Mouse (Mus musculus) yolk sac, embryonic 10.5 days (tissue): ENCODE results near the gene Ccdc51.

ENCODE experiments used
- DNase-seq: peaks from one replicate; pipeline ENCODE4 v3.0.0-alpha.2; 2017; ENCODE audit warnings: low spot score

The Ccdc51 gene

DNA sequence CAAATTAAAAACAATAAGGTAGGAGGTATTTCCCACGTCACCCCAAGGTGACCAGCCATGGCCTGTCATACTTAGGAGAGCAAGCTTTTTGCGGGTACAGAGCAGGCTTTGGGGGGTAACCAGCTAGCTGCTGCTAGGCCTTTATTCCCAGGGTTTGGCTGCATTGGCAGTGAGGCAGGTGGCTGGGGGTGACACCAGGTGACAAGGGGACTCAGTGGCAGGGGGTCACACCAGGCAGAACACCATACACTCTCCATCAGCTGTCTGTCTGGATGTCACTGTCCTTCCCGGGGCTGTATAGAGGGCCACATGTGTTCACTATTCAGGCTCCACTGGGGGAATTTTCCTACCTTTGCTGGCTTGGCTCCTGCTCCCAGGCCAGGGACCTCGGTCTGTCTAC lies 25.4 kb upstream of the Ccdc51 start:
- DNase-seq: no peak

DNA sequence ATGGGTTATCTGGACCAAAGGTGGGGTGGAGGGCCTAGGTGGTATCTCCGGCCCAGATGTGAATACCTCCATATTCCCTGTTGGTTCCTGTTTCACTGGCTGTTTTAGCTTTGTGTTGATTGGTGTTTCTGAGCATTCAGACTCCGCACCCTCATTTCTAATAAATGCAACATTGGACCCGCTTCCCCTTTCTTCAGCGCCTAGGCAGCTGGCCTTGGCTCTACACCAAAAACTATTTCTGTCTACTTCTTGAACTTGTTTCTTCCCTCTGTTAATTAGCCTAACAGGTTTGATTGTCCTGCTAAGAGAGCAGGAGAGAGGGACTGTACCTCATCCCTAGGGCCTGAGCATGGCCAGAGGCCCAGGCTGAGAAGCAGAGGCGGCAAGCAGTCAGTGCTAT lies 24.8 kb upstream of the Ccdc51 start:
- no peak for DNase-seq

DNA sequence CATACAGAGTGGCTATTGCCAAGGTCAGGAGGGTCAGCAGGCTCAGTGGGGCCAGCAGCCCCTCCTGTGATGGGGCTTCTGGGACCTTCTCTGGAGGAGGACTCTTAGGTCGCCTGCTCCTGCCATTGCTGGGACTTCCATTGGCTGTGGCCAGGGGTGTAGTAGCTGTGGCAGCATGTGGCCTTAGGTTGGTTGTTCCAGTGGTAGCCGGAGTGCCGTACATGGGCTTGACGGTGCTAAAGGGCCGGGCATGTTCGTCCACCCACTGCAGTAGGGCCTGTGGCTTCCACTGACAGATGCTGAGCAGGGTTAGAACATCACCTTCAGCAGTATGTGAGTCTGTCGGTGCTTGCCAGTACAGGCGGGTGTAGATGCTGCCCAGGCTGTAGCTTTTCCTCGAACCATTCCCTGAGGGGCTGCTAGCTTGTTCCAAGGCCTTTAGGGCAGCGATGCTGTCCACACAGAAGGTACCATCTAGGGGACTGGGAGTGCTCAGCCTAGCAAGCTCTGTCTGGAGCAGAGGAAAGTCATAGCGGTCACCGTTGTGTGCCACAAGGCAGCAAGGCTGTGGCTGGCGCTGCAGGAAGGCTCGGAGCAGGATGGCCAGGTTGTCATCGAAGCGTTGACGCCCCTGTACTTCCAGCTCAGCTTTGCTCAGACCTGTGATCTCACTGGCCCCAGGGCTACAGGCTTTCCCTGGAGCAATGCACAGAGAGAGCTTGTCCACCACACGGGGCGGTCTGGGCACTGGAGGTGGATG lies 24.1 kb upstream of the Ccdc51 start:
- DNase-seq: no peak

DNA sequence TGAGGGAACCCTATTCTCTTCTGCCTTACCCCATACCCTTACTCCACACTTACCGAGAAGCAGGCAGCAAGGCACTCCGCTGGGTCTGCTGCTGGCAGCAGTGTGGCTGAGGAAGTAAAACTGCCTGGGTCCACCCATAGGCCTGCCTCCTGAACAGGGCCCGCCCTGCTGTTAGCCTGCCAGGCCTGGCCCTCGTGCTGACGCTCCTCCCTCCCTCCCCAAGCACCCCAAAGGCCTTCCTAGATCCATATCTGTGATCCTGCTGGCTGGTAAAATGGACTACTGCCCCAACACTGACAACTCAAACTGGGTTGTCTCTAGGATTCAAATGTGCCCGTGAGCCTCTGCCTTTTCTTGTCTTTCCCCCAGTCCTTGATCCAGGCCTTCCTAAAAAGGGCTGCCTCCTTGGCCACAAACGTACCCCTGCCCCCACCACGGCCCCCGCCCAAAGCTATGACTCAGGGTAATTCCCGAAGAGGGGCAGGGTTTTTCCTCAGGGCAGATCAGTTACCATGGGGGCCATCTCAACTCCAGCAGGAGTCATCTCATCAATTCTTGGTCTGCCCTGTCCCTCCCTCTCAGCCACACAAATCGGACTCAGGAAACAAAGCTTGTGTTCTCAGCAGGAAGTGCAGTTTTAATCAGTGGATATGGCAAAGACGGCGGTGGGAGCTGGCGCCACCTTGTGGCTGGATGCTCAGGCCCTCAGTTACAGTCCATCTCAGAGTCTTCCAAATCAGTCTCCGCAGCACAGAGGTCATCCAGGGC lies 23.0 kb upstream of the Ccdc51 start, which contains the start of gene Trex1:
TSS of gene Trex1 (minus strand) at position 599 of the 768 bp plus-strand sequence.
- DNase-seq: peak; percentile 84

DNA sequence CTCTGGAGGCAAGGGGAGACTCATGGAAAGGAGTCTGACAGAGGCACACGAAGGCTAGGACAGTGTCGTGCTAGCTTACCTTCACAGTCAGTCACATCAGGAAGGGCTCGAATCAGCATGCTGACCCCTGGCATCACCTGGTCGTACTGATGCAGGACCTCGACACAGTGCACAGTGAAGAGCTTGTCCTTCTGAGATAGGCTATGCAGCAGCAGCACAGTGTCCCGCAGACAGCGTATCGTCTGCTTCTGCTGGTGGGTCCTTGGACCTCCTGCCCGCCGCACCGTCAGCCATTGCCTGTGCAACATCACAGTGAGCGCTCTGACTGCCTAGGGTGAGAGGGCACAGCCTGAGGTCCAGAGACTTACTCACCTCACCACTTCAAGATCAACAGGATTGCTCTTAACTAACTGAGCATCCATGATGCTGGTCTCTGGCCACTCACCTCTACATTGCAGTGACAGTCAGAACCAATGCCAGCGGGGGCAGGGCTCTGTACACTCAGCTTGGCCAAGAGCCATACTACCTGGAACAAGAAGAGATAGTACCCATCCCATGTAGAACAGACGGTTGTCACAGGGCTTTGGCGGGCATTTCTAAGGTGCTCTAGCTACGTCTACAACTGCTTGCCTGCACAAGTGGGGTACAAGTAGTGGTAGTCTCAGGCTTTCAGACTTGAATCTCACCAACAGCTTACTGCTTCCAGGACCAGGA lies 22.0 kb upstream of the Ccdc51 start:
- DNase-seq: no peak

- DNase-seq: no peak
Observed at GRCm38 (mm10) chr9:109060898-109061295, 21.4 kb upstream of the Ccdc51 start.

DNA sequence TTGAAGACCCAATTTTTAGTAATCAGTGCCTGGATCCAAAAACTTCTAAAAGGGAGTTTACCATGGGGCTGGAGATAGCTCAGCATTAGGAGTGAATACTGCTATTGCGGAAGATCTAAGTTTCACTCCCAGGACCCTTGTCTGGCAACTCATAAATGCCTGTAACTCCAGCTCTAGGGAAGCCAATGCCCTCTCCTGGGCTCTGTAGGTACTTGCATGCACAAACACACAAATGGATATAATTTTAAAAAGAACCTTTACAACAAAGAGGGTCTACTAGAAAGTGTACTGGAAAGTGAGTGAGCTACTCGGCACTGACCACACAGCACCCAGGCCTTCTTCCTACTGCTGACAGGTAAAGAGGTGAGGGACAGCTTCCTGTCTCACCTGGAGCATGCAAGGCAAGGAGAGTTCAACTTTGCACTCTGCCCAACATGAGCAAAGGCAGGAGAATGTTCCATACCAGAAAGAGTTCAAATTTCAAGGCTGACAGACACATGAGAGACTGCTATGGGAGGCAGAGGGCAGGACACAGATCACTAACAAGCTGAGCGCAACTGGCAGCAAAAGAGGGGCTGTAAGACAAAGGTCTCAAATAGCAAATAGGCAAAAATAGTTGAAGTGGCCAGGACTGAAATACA lies 14.1 kb upstream of the Ccdc51 start:
- DNase-seq: peak; percentile 64

GRCm38 (mm10) chr9:109073661-109074573 lies 8.4 kb upstream of the Ccdc51 start, which contains the start of gene Atrip:
Atrip (minus strand) TSS chr9:109074124.
- DNase-seq: peak; percentile 89

DNA sequence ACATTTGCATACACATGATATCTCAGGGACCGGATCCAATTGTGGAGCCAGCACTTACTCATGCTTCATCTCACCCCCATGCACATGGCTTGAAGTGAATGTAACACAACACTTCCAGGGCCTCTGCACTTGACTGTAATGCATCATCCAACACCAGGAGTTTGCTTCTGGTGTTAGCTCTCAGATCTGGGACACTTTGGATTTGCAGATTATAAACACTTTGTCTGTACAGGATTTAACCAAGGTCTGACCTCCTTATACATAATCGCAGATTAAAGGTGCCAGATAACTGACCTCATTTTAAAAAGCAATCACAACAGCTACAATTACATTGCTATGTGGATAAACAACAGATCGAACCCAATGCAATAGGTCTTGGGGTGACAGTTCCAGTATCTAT lies 1.8 kb upstream of the Ccdc51 start:
- no peak for DNase-seq

DNA sequence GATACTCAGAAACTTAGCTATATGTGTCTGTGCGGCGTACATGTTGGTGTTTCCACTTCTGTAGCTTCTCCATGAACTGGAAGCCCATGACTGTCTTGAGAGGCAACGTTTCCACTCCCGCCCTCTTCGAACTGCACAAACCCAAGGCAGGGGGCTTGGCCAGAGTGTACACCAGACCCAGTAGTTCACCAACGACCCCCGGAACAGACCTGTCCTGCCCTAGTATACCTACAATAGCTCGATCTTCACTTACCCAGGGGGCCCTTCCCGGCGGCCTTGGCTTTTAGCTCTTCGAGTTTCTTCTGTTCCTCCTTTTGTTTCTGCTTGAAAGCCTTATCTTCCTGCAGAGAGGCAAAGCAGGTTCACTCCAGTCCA lies 557 bp upstream of the Ccdc51 start:
- no peak for DNase-seq

- DNase-seq: no peak
Observed at GRCm38 (mm10) chr9:109084922-109085321, 2.6 kb downstream of the Ccdc51 start.

GRCm38 (mm10) chr9:109087987-109088386 lies 5.7 kb downstream of the Ccdc51 start:
- DNase-seq: peak; percentile 37

- peak; percentile 28 for DNase-seq
Observed at GRCm38 (mm10) chr9:109090446-109090845, 8.2 kb downstream of the Ccdc51 start.

DNA sequence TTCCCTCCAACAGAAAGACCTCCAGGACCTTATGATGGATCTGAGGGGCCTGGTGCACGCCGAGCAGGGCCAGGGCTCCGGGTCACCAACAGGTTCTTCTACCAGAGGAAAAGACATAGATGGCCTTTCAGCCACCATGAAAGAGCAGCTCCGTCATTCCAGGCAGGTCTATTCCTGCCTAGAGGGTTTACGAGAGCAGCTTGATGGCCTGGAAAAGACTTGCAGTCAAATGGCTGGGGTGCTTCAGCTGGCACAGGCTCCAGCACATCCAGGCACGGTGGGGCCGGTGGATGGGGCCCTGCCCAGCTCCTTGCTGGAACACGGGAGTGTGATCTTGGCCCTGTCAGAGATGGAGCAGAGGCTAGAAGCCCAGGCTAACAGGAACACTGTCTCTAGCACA lies 9.5 kb downstream of the Ccdc51 start:
- no peak for DNase-seq

DNA sequence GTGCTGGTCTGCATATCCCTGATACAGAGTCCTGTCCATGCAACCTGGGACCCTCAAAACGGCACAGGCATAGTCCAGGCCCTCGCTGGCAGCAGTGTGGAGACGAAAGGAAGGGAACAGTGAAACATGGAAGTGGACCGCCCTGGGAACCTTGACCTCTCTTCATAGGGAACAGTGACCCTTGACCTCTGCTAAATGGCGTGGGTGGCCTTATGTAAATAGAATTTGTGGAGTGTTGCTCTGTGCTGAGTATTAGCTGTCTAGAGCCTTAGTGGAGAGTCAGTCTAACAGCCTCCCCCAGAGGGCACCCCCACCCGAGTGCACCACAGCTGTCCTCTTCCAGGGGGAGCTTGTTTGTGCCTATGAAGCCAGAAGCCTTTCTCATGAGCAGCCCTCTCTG lies 10.5 kb downstream of the Ccdc51 start:
- peak; percentile 77 for DNase-seq

DNA sequence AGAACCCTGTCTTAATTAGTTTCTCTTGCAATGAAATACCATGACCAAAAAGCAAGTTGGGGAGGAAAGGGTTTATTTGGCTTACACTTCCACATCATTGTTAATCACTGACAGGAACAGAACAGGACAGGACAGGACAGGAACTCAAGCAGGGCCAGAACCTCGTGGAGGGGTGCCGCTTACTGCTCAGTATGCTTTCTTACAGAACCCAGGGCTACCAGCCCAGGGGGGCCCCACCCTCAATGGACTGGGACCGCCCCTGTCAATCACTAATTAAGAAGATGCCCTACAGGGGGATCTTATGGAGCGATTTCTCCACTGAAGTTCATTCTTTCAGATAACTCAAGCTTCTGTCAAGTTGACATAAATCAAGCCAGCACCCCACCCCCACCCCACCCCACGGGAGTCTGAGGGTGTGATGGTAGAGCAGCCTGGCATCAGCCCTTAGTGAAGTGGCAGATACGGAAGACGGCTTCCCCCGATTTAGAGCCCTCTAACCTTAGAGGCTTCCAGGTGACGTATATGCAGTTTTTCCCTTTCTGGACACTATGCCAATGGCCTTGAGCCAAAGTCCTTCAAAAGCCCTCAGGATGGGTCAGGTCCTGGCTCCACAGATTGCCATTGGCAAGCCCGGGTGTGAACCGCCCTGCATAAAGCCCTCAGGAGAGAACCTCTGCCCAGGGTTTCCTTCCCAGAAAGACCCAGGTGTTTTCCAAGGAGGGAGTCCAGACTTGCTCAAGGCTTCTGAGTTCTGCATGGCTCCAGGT lies 11.7 kb downstream of the Ccdc51 start:
- peak; percentile 36 for DNase-seq

DNA sequence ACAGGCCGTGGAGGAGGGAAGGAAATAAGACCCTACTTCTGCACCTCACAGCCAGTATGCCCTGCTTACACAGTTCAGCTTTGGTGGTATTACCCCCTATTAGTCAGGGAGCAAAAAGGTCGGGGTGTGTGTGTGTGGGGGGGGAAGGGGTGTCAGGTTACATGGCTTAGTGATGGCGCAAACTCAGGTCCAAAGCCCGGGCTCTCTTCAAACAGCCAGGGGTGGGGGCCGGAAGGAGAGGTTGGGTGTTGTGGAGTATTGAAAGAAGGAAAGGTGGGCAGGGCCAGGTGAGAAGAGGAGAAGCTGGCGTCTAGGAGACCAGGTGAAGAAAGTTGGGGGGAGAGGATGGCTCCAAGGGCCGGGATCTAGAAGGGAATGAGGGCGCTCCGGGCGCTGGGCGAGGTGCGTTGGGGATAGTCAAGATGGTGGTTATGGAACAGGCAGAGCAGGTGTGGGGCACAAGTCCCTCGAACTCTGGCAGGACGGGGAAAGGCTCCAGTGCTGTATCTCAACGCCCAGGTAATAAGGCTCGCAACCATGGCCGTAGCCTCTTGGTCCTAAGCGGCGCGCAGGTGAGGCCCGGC lies 12.4 kb downstream of the Ccdc51 start:
- DNase-seq: peak; percentile 87

DNA sequence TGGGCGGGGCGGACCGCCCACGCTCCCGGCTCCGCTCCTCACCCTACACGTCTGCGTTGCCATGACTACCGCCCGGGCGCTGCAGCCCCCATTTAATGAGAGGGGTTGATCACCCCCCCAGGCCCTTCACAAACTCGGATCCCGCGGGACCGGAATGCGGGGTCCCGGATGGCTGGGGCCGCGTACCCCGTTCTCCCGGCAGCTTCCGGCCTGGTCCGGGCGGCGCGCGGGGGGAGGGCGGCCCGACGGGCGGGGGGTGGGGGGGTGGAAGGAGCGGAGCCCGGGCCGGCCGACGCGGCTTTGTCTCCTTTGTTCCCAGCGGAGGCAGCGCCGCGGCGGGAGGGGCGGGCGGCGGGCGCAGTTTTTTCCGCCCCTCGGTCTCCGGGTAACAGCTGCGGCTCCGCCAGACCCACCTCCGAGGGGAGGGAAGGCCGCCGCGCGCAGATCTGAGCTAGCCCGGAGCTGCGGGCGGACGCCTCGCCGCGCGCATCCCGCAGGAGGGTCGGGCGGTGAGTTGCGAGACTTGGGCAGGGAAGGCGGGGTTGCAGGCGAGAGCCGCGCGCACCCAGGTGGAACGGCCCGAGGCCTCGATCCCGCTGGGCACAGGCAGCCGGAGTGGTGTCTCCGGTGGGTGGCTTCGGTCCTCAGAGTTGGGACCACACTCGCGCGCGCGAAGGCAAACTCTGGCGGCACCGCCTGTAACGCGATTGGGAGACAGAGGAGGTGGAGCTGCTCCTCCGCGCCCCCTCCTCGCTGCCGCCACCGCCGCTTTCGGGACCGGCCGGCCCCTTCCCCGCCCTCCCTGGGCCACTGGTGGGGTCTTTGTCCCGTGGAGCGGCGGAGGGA lies 13.1 kb downstream of the Ccdc51 start, which contains the start of gene Plxnb1:
TSS of gene Plxnb1 (plus strand) at position 253 of the 846 bp plus-strand sequence.
- peak; percentile 83 for DNase-seq

GRCm38 (mm10) chr9:109096251-109096661 lies 14.0 kb downstream of the Ccdc51 start:
- no peak for DNase-seq
